Mouse (Mus musculus) gastrocnemius, adult 18-20 months (tissue): ENCODE data around the gene Ppil2. TPM values are rescaled to one million over a fixed set of nuclear protein-coding genes. Genes with fewer than 3 reads are reported as not detected.

Experiments
- DNase-seq: peaks from one replicate; pipeline ENCODE4 v3.0.0; 2021; ENCODE audit warnings: low spot score
- total RNA-seq, 2 experiments: library from RNA; stranded (reverse); gene quantifications; 2 replicates each; pipeline ENCODE4 v1.2.3; 2021

Ppil2 gene
- total RNA-seq, 2 experiments from 2014 or later, result 22.9 to 30.8 TPM

DNA sequence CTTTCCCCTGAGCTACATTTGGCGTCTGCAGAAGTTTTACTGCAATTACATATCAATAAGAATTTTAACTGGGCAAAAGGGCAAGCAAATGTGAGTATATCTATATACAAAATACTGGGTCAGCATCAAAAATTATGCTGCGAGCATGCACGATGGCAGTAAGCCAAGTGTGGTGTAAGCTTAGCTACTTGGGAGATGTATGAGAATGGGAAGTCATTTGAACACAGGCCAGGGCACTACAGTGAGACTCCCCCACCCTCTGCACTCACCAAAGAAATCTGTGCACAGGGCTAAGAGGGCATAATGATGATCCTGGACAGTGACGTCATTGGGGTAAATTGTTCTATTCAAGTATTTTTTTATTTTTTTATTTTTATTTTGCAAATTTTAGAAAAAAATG, 6.5 kb downstream of the Ppil2 start:
- no peak for DNase-seq

- no peak for DNase-seq
Observed at GRCm38 (mm10) chr16:17102630-17103220, 8.3 kb downstream of the Ppil2 start.

DNA sequence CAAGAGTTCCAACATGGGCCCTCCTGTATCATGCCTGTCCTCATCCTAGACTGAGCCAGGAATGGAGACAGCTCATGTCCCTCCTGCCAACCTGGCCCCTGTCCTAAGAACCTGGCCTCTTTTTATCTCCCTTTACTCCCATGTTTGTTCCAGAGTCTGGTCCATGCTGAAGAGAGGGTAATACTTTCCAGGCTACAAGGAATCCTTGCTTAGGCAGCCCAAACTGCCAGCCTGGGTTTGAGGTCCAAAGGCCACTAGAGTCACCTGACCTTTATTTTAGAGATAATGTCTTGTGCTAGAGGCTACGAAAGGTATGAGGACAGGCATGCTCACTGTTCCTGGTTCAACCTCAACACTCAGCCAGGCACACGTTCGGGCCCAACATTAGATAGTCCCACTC, 14.1 kb downstream of the Ppil2 start:
- no peak for DNase-seq

GRCm38 (mm10) chr16:17088346-17088745, 22.7 kb downstream of the Ppil2 start:
- DNase-seq, result no peak

DNA sequence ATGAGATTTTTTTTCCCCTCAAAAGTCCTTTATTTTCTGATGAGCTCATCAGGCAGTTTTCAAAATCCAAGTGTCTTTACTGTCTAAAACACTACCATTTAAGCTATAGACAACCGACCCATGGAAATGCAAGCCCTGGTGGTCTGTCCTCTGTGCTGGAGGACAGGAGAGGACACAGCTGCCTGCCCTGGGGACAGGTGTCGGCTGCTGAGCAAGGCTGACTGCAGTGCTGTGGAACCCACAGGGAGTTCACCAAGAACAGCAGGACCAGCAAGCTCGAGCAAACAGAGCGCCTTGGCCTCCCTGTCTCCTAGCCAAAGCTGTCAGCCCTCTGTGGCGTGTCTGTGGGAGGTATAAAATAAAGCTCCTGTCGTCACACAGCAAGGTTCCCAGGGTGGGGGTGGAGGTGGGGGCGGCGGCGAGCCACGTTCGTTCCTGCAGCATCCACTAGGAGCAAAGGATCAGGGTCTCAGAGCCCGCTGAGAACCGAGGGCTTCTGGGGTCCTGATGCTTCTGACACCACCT, 24.3 kb downstream of the Ppil2 start:
- DNase-seq, result no peak

- no peak for DNase-seq
Observed at GRCm38 (mm10) chr16:17086241-17086640, 24.8 kb downstream of the Ppil2 start.

- no peak for DNase-seq
Observed at GRCm38 (mm10) chr16:17085636-17086035, 25.4 kb downstream of the Ppil2 start.

- DNase-seq, result no peak
Observed at GRCm38 (mm10) chr16:17082121-17082792, 28.8 kb downstream of the Ppil2 start.

DNA sequence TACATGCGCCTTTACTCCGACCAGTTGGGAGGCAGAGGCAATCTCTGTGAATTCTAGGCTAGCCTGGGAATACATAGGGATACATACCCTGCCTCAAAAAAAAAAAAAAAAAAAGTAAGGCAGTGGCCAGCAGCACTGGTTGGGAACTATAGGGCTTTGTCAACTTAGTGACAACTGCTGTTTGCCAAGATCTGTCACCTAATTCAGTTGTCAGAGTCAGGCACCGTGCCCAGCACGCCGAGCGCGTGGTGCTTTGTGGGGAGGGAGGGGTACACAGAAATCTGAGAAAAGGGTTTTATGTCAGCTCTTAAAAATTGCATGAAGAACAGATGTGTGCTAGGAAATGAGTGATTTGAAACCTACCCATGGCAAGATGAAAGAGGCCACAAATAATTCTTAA, 33.0 kb downstream of the Ppil2 start:
- no peak for DNase-seq

DNA sequence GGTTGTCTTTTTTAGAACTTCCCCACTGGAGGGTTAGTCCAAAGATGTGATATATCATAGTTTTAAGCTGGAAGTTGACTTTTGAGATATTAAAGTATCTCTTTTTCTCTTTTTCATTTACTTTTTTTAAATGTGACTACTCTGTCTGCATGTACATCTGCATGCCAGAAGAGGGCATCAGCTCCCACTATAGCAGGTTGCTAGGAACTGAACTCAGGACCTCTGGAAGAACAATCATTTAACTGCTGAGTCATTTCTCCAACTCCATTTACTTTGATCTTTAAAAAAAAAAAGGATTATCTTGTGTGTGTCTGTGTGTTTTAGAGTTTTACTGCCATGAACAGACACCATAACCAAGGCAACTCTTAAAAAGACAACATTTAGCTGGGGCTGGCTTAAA, 34.2 kb downstream of the Ppil2 start:
- no peak for DNase-seq

DNA sequence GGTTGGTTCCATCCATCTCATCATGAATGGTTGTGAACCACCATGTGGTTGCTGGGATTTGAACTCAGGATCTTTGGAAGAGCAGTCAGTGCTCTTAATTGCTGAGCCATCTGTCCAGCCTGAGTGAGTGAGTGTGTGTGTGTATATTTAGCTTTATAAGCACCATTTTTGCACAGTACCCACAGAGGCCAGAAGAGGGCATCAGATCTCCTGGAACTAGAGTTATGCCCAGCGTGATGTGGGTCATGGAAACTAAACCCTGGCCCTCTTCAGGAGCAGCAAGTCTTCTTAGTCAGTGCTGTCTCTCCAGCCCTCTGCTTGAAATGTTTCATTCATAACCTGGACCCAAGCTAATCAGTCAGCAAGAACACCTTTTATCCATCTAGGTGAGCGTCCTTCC, 34.8 kb downstream of the Ppil2 start:
- no peak for DNase-seq

- DNase-seq, result no peak
Observed at GRCm38 (mm10) chr16:17073000-17073399, 38.1 kb downstream of the Ppil2 start.

DNA sequence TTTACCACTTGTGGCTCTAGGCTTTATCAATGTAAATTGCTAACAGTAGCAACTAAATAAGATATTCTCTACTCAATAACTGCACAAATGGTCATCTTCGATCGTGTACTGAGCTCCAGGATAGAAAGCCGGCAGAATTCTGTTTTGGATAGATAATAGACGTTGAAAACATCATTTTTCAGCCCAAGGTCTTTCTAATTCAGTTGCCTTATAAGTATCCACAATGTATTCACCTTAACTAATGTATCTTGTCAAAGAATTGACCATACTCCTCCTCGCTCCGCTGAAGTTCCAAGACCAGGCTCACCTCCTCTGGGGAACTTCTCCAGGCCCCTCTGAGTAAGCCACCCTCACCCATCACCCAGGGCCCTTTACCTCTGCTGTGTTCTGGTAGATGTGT, 40.3 kb downstream of the Ppil2 start:
- DNase-seq, result no peak

GRCm38 (mm10) chr16:17069511-17070443, 41.3 kb downstream of the Ppil2 start, which contains the start of gene Ypel1:
Ypel1 (plus strand) TSS chr16:17069696.
- DNase-seq, result peak; percentile 82

- no peak for DNase-seq
Observed at GRCm38 (mm10) chr16:17067552-17067951, 43.5 kb downstream of the Ppil2 start.

DNA sequence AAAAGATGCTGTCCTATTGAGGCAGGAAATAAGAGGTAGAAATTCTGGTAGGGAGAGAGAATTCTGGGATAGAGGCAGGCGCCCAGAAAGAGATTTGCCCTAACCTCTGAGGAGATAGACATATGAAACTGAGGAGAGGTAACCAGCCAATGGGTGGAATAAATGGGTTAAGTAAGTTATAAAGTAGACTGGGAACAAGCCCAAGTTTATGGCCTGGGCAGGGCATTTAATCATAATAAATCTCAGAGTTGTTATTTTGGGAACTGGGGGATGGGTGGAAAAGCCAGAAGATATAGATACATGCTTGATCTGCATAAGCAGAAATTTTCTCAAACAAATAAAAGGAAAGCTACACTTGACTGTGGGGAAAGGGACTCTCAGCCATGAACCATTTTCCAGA, 48.7 kb downstream of the Ppil2 start:
- DNase-seq, result no peak

GRCm38 (mm10) chr16:17055584-17055983, 55.5 kb downstream of the Ppil2 start:
- DNase-seq, result no peak

DNA sequence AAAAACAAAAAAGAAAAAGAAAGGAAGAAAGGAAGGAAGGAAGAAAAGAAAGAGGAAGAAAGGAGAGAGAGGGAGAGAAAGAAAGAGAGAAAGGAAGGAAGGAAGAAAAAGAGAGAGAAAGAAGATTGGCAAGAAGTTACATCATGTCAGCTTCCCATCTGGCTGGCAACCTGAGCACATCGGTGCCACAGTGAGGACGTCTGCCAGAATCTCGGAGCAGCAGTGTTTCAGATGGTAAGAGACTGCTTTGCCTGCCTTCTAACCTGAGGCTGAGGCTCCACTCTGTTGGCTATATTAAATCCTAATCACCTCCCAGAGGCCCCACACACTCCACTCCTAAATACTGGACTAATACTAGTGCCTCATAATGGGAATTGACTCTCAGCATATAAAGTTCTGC, 57.2 kb downstream of the Ppil2 start:
- DNase-seq, result no peak

GRCm38 (mm10) chr16:17052087-17052486, 59.0 kb downstream of the Ppil2 start:
- no peak for DNase-seq

GRCm38 (mm10) chr16:17049886-17050285, 61.2 kb downstream of the Ppil2 start:
- no peak for DNase-seq

DNA sequence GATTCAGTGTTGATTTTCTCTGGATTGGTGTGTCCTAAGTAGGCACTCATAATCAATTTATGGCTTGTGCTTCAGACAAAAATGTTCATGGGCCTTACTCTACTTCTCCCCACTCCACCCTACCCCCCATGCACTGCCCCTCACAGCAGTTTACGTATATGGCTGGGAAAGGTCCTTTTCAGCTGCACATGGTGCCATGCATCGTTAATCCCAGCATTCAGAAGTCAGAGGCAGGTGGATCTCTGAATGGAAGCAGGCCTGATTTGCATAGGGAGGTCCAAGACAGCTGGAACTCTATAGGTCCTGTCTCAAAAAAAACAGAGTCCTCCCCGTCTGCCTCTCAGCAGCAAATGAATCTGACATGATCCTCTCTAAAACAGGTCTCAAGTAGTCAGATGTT, 65.8 kb downstream of the Ppil2 start:
- no peak for DNase-seq

- peak; percentile 62 for DNase-seq
Observed at GRCm38 (mm10) chr16:17044320-17044719, 66.7 kb downstream of the Ppil2 start.
